Mouse (Mus musculus) stomach, embryonic 14.5 days (tissue): Measurements from ENCODE around the gene Spg20. TPM values are rescaled to one million over a fixed set of nuclear protein-coding genes. Genes with fewer than 3 reads are reported as not detected.

Experiments
- ATAC-seq: fragments of 200-750 bp; cut with Nextera tagmentation; 2 replicates; pipeline ENCODE4 v1.8.0; 2017; ENCODE audit warnings: low read depth, moderate TSS enrichment; ENCODE audit not compliant: insufficient number of reproducible peaks, insufficient read depth, low FRiP score
- H3K27ac ChIP-seq: fragments of 300-500 bp; sonication (generic); 2 replicates; pipeline ENCODE4 v1.5.1; 2014; ENCODE audit warnings: mild to moderate bottlenecking, low read length, moderate library complexity, mixed read lengths
- H3K27me3 ChIP-seq: fragments of 300-500 bp; sonication (generic); 2 replicates; pipeline ENCODE4 v1.6.1; 2014; ENCODE audit warnings: low read length, control low read depth, mixed read lengths; ENCODE audit not compliant: control insufficient read depth, insufficient read depth
- H3K36me3 ChIP-seq: fragments of 300-500 bp; sonication (generic); 2 replicates; pipeline ENCODE4 v1.6.1; 2014; ENCODE audit warnings: mild to moderate bottlenecking, control low read depth, low read length, moderate library complexity, mixed read lengths; ENCODE audit not compliant: control insufficient read depth, insufficient read depth
- H3K4me1 ChIP-seq: fragments of 300-500 bp; sonication (generic); 2 replicates; pipeline ENCODE4 v1.6.1; 2014; ENCODE audit warnings: low read length, control low read depth, mixed read lengths; ENCODE audit not compliant: control insufficient read depth, insufficient read depth
- H3K4me2 ChIP-seq: fragments of 300-500 bp; sonication (generic); replicated peaks from 2 replicates; pipeline ENCODE4 v1.6.1; 2014; ENCODE audit warnings: low read depth, low read length, control low read depth
- H3K4me3 ChIP-seq: fragments of 300-500 bp; sonication (generic); 2 replicates; pipeline ENCODE4 v1.5.1; 2014; ENCODE audit warnings: low read depth, low read length, control low read depth
- H3K9ac ChIP-seq: fragments of 300-500 bp; sonication (generic); replicated peaks from 2 replicates; pipeline ENCODE4 v1.6.1; 2014; ENCODE audit warnings: low read depth, mild to moderate bottlenecking, control low read depth, low read length, moderate library complexity, mixed read lengths
- H3K9me3 ChIP-seq: fragments of 300-500 bp; sonication (generic); 2 replicates; pipeline ENCODE4 v1.6.1; 2016; ENCODE audit warnings: low read depth, low read length, control low read depth; ENCODE audit not compliant: control insufficient read depth
- WGBS: fragments of 180-500 bp; shearing (Covaris S2); extraction: QIAGEN DNeasy Blood & Tissue Kit; methylation state at CpG from one replicate; pipeline ENCODE4 v1.1.7; 2014; 5-methylcytosine and 5-hydroxymethylcytosine counted together
- microRNA-seq: library from miRNA; unstranded; fragments of <30 nt; microRNA quantifications from one replicate; pipeline ENCODE4, GENCODE M21; 2016
- polyA plus RNA-seq: library from polyadenylated mRNA; unstranded; fragments of >200 nt; fragmentation: Nextera tagmentation; extraction: Ambion mirVana; gene quantifications from 2 replicates; pipeline ENCODE4 v1.2.1, GENCODE M21; 2014

The Spg20 gene
- polyA plus RNA-seq, 1 experiment from 2014 or later = 46.7 TPM

GRCm38 (mm10) chr3:55181766-55182165 lies 69.9 kb downstream of the Spg20 start, which contains the start of gene Sohlh2:
Gene Sohlh2, plus strand, starts transcription at chr3:55182028.
- Histone ChIP-seq H3K27ac (no peak within 1 kb of the TSS), H3K4me1 (no peaks in the 10 kb centered on the region), H3K9ac (no peak within 1 kb of the TSS), H3K4me3 (no peak within 1 kb of the TSS), H3K36me3 (no peaks in the 10 kb centered on the region), H3K9me3 (no peaks in the 10 kb centered on the region), H3K27me3 (no peaks in the 10 kb centered on the region), H3K4me2 (no peak within 1 kb of the TSS)
- WGBS = 91% methylated on average over 22 of the region's 22 CpGs
- no peak for ATAC-seq

Small RNA genes lying within 50 kb of the gene (microRNA-seq; reads per million reads assigned to microRNA genes)
- gene Gm22029 = not detected

Other genes starting within 250 kb of the Spg20 start
- not detected in 2 replicates for gene Sertm1, start 196.2 kb upstream of the Spg20 start, polyA plus RNA-seq
- 2.7 and 3.3 TPM in 2 replicates for gene Ccna1, start 56.6 kb upstream of the Spg20 start, polyA plus RNA-seq
- gene Ccdc169, start 25.2 kb downstream of the Spg20 start, polyA plus RNA-seq = not detected in 2 replicates
- gene Sohlh2, start 69.9 kb downstream of the Spg20 start, polyA plus RNA-seq = not detected in 2 replicates
- gene Dclk1, start 130.3 kb downstream of the Spg20 start, polyA plus RNA-seq = 18.4 and 18.7 TPM in 2 replicates